Mouse (Mus musculus) frontal cortex, postnatal 10 days (tissue): ENCODE measurements at regions not wholly inside any gene's neighbourhood (a gene's known extent, or its start where the extent isn't known, plus 50 kb on each side); places are given as distances from the start of the nearest gene placed in this dataset.

Source experiments
- DNase-seq, 2 experiments: peaks; one replicate each; pipeline ENCODE4 v3.0.0; 2022; ENCODE audit warnings: low spot score in 2 of 2, mixed read lengths in 1 of 2

DNA sequence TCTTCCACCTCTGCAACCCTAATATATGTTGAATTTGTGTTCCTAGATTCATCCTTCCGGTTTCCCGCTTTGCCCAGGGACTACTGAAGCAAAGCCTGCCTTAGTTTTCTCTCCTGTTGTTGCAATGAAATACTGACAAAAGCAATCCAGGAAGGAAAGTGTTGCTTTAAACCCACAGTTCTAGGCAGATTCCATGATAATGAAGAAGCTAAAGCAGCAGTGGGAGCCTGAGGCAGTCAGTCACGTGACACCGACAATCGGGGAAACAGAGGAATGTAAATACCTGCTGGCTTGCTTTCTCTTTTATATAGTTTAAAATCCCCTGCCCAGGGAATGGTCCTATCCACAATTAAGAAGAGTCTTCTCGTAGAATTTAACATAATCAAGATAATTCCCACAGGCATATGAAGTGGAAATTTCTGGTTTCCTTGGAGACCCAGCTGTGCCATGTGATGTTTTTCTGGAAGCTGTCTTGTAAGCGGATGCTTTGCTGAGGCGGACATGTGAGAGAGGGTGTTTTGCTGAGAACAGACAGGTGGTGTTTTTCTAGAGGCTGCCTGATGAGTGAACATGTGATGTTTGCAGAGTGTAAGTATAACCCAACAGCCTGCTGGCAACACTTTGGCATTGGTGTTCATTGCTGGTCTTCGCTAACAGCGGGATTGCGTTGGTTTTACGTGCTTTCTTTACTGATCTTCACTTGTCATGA, 398.0 kb downstream of the Prim2 start:
- peak; percentile 18 to 36 for DNase-seq

- DNase-seq = no peak
These were observed 400.4 kb downstream of the Prim2 start for GRCm38 (mm10) chr1:33269162-33269561.

DNA sequence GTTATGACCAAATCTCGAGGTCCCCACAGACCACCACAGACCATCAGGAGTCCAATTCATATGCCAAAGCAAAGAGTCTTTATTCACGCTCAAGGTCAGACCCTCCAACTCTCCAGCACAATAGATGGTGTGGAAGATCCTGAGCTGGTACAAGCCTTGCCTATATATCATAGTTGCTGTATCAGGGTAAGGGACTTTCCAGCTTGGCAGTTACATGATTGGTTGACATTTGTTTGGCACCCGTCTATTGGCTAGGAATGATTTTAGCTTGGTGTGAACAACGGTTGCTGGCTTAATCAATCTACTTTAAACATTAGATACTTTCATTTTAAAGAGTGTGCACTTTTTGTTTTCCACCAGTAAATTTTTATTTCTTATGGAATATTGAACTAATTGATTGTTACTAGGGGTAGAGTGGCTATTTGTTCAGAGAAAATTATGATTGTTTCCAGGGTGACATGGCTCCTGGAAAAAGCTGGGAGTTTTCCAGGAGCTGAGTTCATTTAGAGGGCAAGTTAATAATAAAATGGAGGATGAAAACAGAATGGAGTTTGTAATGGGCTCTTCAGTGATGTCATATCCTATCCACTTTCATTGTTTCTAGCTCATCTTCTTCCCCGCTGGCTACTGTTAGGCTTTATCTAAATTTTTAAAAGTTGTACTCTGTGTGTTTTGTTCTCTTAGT, 403.7 kb downstream of the Prim2 start:
- DNase-seq = no peak

DNA sequence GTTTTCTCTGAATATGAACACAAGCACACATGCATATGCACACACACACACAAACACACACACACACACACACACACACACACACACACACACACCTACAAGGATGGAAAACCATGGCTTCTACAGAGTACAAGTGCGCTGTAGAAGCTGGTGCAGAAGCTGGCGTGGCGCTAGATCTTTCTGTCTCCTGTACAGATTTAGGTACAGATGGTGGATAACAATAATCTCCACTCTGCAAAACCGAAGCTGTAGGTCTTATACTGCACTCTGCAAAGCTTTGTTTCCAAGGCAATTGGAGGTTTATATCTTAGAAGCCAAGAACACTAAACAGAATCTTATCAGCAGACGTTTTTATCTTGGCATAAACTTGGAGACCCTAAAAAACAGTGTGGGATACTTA, 420.1 kb downstream of the Prim2 start:
- no peak for DNase-seq

DNA sequence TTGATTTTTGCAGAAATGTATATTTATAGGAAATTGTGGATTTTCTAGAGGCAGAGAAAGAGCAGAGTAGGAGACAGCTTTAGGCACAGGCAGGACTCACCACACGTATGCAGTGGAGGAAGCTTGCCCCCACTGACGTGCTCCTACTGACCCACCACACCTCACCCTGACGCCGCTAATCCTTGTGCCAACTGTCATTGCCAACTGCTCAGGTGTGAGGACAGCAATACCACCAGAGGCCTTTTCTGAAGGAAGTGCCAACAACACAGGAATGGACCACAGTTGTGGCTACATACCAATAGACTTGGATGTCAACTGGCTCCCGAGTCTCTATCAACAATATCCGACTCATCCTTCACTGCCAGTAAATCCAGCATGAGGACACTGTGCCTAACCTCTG, 422.5 kb downstream of the Prim2 start:
- no peak for DNase-seq

DNA sequence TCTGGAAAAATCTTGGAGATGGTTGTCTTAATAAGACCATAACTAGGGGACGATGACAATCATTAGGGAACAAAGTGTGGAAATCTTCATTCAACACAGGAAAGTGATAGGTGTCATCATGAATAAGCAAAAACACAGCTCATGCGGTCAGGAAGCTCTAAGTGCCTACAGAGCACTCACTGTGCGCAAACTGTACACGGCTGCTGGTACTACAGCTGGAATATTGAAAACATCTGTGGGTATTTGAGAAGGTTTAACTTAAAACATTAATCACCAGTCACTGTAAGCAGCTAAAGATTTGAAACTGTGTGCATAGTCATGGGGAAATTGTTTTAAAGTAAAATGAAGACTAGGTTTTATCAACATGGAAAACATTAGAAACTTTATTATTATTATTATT, 424.4 kb downstream of the Prim2 start:
- DNase-seq = no peak

DNA sequence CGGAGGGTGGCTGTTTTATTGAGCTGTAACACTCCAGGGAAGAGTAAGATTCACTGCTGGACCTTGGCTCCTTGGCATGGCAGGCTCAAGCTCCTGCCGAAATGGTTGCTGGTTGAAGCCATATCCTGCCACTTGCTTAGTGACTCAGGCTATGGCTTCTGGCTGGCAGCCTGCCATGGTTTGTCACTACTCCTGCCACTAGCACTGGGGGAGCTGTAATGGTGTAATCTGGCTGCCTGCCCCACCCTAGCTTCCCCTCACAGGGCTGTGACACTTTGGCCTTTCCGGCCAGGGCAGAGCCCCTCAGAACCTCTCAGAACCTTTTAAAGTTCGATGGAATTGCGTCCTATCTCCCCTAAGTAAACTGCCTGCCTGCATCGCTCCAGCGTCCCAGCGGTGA, 424.9 kb downstream of the Prim2 start:
- DNase-seq = no peak

DNA sequence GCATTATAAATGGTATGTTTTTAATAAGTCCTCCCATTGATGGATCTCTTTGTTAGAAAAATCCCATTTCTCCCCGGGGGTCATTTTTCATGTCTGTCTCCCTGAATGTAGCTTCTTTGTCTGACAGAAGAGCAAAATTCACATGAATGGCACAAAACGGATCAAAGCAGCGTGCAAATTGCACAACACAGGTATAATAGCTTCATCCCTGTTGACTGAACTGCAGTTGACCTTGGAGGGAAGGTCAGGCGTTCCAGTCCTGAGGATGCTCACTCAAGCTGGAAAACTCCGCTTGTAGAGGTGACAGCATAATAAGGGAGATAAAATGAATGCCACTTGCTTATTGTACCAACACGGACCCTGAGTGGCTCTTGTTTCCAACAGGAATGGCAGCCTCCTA, 446.6 kb downstream of the Prim2 start:
- DNase-seq = no peak

GRCm38 (mm10) chr1:33214815-33215214, 454.8 kb downstream of the Prim2 start:
- DNase-seq = peak; percentile 18 to 19

- DNase-seq = no peak
These were observed 455.2 kb downstream of the Prim2 start for GRCm38 (mm10) chr1:33214394-33214793.

- no peak for DNase-seq
These were observed 467.9 kb downstream of the Prim2 start for GRCm38 (mm10) chr1:33201571-33202189.

GRCm38 (mm10) chr1:33195114-33195513, 474.5 kb downstream of the Prim2 start:
- DNase-seq = peak in 1 of 2 experiments; percentile 8

- peak; percentile 25 to 39 for DNase-seq
These were observed 494.8 kb downstream of the Prim2 start for GRCm38 (mm10) chr1:33174646-33175435.

GRCm38 (mm10) chr1:33136991-33137390, 532.6 kb downstream of the Prim2 start:
- DNase-seq = no peak

- DNase-seq = no peak
These were observed 539.2 kb downstream of the Prim2 start for GRCm38 (mm10) chr1:33130351-33130750.

- no peak for DNase-seq
These were observed 544.5 kb downstream of the Prim2 start for GRCm38 (mm10) chr1:33125062-33125461.

- DNase-seq = no peak
These were observed 559.2 kb upstream of the Gm5415 start for GRCm38 (mm10) chr1:33106286-33106685.

- DNase-seq = no peak
These were observed 557.2 kb upstream of the Gm5415 start for GRCm38 (mm10) chr1:33104296-33104695.

- no peak for DNase-seq
These were observed 551.0 kb upstream of the Gm5415 start for GRCm38 (mm10) chr1:33098062-33098461.

DNA sequence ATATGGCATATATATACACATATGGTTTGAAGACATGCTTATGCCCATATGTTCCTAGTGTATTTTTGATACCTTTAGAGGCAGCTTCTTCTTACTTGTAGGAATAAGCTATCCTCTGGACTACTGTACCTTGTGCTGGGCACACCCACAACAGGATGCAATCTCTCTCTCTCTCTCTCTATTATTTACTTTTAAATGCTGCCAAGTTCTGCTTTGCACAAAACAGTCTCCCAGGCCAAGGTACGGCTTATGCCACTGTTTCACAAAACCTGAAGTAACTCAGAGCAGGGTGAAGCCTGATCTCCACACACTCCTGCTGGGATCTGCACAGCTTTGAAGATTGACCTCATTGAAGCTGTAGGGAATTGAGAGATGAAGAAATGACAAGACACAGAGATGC, 549.8 kb upstream of the Gm5415 start:
- no peak for DNase-seq

GRCm38 (mm10) chr1:33074551-33074950, 527.5 kb upstream of the Gm5415 start:
- no peak for DNase-seq

DNA sequence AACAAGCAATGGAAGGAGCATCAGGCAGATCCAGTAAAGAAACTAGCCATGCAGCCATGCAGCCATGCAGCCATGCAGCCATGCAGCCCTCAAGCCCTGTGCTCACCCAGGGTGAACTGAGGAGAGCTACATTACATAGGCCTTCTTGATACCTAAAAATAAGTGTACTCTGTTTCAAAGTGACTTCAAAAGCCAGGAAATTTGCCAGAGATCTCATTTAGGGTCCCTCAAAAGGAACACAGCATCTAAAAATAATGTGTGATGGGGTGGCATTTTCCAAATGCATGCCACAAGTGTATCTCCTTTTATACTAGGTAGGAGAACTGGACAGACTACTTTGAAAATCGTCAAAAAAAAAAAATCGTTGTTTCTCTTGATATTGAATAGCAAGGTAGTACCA, 510.9 kb upstream of the Gm5415 start:
- DNase-seq = no peak
